Mouse (Mus musculus) erythroblast, embryonic 14.5 days (primary cell): ENCODE data around the gene Nxf3. TPM values are rescaled to one million over a fixed set of nuclear protein-coding genes. Genes with fewer than 3 reads are reported as not detected.
"Not testable (repeated sequence)": the region's sequence is repeated elsewhere in the genome, so short reads cannot be mapped to it uniquely, and the experiment has no call there.

Experiments used
- H3K27me3 ChIP-seq: 2 replicates; pipeline ENCODE4 v1.6.1; 2012; ENCODE audit warnings: inconsistent platforms; ENCODE audit not compliant: control insufficient read depth
- H3K36me3 ChIP-seq: 2 replicates; pipeline ENCODE4 v1.6.1; 2012; ENCODE audit warnings: mild to moderate bottlenecking, inconsistent platforms; ENCODE audit not compliant: control insufficient read depth
- H3K4me1 ChIP-seq: 2 replicates; pipeline ENCODE4 v1.6.1; 2012; ENCODE audit warnings: inconsistent platforms; ENCODE audit not compliant: control insufficient read depth
- H3K4me3 ChIP-seq: replicated peaks from 2 replicates; pipeline ENCODE3; 2012; ENCODE audit warnings: moderate library complexity, mild to moderate bottlenecking, inconsistent platforms
- H3K9me3 ChIP-seq: 2 replicates; pipeline ENCODE4 v1.6.1; 2012; ENCODE audit warnings: low read length, inconsistent platforms, mixed read lengths; ENCODE audit not compliant: control insufficient read depth
- GATA1 ChIP-seq: IDR thresholded peaks from 2 replicates; pipeline ENCODE4 v1.6.1; 2012; ENCODE audit warnings: low read length, inconsistent platforms, mixed read lengths
- TAL1 ChIP-seq: IDR thresholded peaks from 3 replicates; pipeline ENCODE4 v1.6.1; 2012; ENCODE audit warnings: low read length, inconsistent platforms, mixed read lengths
- polyA plus RNA-seq: library from polyadenylated mRNA; stranded (reverse); fragments of >175 nt; gene quantifications from 2 replicates; pipeline ENCODE4 v1.2.3, GENCODE M21; 2012

Gene Nxf3
- polyA plus RNA-seq, 1 experiment, result not detected

DNA sequence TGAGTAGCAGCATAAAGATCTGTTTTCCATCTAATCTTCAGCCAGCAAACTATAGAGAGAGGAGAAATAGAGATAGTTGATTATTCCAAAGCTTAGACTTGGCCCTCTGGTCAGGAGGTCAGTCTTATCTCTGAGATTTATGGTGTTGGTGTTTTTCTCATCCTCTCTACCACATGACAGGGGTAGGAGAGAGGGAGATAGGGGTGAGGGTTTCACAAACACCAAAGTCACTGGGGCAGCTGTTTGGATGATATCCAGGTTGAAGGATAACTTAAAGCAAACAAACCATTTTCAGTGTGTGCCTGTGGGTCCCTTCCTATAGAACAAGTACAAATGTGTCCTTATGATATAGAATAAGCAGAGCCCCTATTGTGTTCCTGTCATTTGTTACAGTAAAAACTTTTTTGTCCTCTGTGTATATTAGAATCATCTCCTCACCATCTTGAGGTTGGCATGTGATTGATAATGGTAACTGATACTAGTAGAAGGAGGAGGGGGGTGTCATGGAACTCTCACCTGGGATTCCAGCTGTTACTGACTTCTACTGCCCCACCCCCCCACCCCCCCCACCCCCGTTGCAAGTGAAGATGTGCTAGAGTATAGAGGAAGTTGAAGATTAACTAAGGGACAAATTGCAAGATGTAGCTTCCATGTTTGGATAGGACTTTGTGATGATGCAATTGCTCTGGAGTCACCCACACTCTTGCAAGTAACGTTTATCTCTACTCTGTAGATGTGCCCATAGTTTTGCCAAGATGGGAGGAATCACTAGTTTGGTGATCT is 7.6 kb upstream of the Nxf3 start:
- Histone ChIP-seq H3K36me3 (no peaks in the 10 kb centered on the region), H3K4me1 (no peaks in the 10 kb centered on the region), H3K27me3 (no peaks in the 10 kb centered on the region), H3K9me3 (no peaks in the 10 kb centered on the region), H3K4me3 (no peak overlapping the region)
- no peak for TF ChIP-seq GATA1
- no peak for TF ChIP-seq TAL1

DNA sequence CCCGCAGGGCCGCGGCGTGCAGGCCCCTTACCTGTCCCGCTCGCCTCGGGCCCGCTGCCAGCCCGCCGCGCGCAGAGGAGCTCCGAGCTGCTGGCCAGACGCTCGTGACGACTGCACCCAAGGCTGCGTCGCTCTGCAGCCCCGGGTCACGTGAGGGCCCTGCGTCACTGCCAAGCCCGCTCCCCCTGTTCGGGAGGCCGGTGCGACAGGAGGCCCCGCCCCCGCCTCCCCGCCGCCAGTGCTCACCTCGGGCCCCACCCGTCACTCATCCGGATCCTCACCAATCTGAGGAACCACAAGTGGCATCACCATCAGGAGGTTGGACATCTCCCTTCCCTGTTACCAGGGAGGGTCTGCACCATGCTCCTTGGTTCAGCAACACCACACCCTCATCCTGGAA is 17.0 kb downstream of the Nxf3 start, which contains the start of gene Bex2:
TSS of gene Bex2 (minus strand) at position 217 of the 400 bp plus-strand sequence.
- H3K36me3 ChIP-seq, H3K4me1 ChIP-seq, H3K9me3 ChIP-seq: not testable (repeated sequence)
- peaks cover 10% of the 10 kb centered on the region for H3K27me3 ChIP-seq
- peak within 1 kb of the TSS; percentile 32 for H3K4me3 ChIP-seq

DNA sequence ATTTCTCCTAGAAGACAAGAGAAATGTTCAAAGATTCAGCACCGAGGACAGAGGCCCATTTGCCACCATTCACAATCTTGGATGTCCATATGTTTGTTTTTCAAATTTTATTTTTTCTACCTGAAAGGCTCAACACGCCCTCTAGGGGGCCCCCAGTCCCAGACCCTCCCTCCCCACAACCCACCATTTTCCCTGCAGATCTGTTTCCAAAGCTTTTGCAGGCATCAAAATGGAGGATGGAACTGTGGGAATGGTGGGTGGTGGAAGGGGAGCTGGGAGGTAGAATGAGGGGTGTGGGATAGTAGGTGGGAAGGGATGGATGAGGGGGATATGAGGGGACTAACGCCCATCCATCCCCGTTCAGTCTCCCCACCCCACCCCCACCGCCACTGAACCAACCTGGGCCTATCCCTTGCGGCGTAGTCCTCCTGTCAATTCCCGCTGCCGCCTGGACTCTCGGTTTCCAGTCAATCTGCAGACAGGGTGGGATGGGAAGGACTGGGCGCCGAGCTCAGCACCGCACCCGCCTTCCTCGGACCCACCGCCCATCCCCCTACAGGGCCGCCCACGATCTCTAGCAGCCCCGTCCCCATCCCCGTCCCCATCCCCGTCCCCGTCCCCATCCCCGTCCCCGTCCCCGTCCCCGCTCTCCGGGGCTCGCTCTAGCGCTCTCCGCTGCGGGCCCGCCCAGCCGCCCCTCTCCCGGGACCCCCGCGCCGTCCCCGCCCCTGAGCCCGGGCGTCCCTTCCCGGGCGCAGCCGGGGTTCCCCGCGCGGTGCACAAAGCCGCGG is 17.7 kb downstream of the Nxf3 start:
- H3K27me3 ChIP-seq, result peaks cover 10% of the 10 kb centered on the region
- H3K4me1 ChIP-seq, H3K36me3 ChIP-seq, H3K9me3 ChIP-seq: not testable (repeated sequence)
- peak overlapping the region; percentile 32 for H3K4me3 ChIP-seq

DNA sequence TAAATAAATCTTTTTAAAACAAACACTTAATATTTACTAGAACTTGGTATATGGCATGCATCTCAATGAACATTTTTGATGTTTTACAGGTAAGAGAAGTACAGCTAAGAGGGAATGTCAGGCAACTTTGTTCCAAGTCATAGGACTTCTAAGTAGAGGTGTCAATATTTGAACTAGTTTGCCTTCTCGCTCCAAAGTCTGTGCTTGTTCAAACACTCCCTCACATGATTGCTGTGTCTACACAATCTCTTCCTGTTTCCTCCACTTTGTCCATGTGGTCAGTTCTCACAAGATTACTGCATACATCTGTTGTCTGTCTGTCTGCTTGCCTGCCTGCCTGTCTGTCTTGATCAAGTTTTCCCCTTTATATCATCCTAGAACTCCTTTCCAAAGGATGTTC is 24.4 kb downstream of the Nxf3 start:
- no peak for TF ChIP-seq GATA1
- no peaks in the 10 kb centered on the region for H3K27me3 ChIP-seq
- no peaks in the 10 kb centered on the region for H3K36me3 ChIP-seq
- no peaks in the 10 kb centered on the region for H3K4me1 ChIP-seq
- no peak overlapping the region for H3K4me3 ChIP-seq
- H3K9me3 ChIP-seq, result no peaks in the 10 kb centered on the region

DNA sequence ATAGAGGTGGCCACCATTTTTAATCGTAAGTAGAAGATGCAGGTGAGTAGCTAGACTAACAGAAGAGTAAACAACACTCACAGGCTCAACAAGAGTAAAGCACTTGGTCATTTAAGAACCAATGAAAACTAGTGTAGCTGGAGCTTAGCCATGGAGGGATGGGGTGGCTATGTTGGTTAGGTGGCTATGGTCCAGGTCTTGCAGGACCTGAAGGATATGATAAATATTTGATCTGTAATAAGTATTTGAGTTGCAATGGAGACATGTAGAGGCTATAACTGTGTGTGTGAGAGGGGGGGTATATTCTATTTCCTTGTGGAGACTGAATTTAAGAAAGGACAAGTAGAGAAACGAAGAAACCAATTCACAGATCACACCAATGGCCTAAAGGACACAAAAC is 33.8 kb downstream of the Nxf3 start:
- no peak overlapping the region for H3K4me3 ChIP-seq
- no peaks in the 10 kb centered on the region for H3K36me3 ChIP-seq
- no peak for TF ChIP-seq TAL1
- TF ChIP-seq GATA1, result no peak
- no peaks in the 10 kb centered on the region for H3K9me3 ChIP-seq
- H3K4me1 ChIP-seq, result no peaks in the 10 kb centered on the region
- no peaks in the 10 kb centered on the region for H3K27me3 ChIP-seq

DNA sequence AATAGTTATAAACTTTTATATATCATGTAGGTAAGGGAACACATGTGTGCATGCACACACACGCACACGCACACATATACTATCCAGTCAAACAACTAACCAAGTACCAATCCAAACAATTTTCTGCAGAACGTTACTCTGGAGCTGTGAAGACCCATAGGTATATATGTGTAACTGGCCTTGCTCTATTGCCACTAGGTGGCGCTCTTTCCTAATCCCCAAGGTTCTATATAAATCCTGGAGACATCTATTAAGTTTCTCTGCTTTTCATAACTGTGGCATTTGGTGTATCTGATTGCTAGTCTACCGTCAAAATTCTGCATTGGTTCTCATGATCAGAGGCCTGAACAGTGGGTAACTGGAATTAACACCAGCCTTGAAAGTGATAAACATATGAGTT is 37.5 kb downstream of the Nxf3 start:
- no peaks in the 10 kb centered on the region for H3K27me3 ChIP-seq
- H3K9me3 ChIP-seq, result no peaks in the 10 kb centered on the region
- H3K36me3 ChIP-seq, result no peaks in the 10 kb centered on the region
- H3K4me3 ChIP-seq, result no peak overlapping the region
- no peaks in the 10 kb centered on the region for H3K4me1 ChIP-seq
- no peak for TF ChIP-seq GATA1
- TF ChIP-seq TAL1, result no peak

DNA sequence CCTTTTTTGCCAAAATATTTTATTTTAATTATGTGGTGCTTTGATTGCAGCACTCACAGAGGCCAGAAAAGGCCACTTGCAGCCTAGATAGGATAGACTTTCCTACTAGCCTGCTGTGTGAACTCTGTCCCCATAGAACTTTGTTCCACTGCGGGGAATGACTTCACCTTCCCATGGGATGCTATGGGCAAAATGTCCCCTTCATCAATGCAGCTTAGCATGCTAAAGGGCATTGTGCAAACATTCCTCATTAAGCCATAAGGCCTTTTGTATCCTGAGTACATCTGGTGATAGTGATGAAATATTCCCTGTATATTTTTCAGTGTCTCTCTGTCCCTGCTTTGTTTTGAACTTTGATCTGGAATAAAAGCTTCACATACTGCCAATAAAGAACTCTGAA is 41.3 kb downstream of the Nxf3 start:
- TF ChIP-seq GATA1 (no peak), TAL1 (no peak)
- H3K4me1 ChIP-seq, result no peaks in the 10 kb centered on the region
- H3K4me3 ChIP-seq, result no peak overlapping the region
- H3K36me3 ChIP-seq, result no peaks in the 10 kb centered on the region
- no peaks in the 10 kb centered on the region for H3K27me3 ChIP-seq
- H3K9me3 ChIP-seq, result no peaks in the 10 kb centered on the region

DNA sequence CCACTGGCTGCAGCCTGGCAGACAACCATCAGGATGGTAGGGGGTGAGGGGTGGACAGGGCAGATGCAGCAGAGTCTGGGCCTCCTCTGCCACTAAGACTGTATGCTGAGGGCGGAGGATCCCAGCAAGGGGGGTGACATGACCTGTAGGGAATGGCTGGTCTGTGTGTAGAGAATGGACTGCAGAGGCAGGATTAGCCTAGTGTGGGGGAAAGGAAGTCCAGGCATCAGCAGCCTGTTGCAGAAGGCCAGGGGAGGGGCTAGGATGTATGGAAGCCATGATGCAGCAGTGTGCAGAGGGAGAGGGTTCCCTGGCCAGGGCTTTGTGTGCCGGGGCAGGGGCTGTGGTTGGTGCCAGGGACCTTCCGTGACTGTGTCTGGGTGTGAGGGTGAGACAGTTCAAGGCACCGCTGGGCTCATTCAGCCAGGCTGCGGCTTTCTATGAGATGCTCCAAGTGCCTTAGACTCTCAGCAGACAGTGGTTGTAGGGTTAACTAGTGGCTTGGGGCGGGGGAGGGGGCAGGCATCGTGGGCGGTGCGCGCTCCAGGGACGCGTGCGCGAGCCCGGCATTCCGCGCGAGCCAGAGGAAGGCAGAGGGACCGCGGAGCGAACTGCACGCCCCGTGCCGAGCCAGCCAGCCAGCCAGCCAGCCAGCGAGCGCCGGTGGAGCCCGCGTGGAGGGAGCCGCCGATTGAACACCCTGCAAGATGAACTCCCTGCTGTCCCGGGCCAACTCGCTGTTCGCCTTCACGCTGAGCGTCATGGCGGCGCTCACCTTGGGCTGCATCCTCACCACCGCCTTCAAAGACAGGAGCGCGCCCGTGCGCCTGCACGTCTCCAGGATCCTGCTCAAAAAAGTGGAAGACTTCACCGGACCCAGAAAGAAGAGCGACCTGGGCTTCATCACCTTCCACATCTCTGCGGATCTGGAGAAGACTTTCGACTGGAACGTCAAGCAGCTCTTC is 52.0 kb downstream of the Nxf3 start, which contains the start of gene Arxes1:
TSS of gene Arxes1 (plus strand) at position 569 of the 965 bp plus-strand sequence.
- not testable (repeated sequence) for H3K9me3 ChIP-seq, H3K36me3 ChIP-seq, H3K4me1 ChIP-seq, H3K27me3 ChIP-seq, H3K4me3 ChIP-seq

DNA sequence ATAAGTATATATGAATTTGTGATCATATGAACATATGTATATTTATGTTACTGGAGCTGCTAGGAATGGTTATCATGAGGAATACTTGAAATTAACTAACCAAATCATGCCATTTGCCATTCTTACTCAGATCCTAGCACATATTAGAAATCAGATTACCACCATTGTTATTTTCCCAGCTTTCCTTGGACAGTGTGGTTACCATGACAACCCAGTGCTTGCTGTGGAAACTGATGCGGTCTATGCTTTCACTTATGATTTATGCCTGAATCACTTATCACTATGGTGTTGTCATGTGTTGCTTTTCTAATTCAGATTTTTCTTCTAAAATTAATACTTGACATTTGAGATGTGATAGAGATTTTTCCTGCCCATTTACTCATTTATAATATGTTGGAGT is 54.7 kb downstream of the Nxf3 start:
- peaks cover 8% of the 10 kb centered on the region for H3K27me3 ChIP-seq
- TF ChIP-seq TAL1 (no peak), GATA1 (no peak)
- no peak overlapping the region for H3K4me3 ChIP-seq
- H3K9me3 ChIP-seq, result no peaks in the 10 kb centered on the region
- H3K4me1 ChIP-seq, result no peaks in the 10 kb centered on the region
- no peaks in the 10 kb centered on the region for H3K36me3 ChIP-seq

Other genes with a start within 250 kb of the Nxf3 start
- gene Gprasp2, start 246.2 kb downstream of the Nxf3 start, polyA plus RNA-seq, result 0.23 TPM in 1 of 2 replicates, not detected in the other
- gene Arxes2, start 91.4 kb downstream of the Nxf3 start, polyA plus RNA-seq, result 0.11 TPM in 1 of 2 replicates, not detected in the other
- gene Arxes1, start 51.9 kb downstream of the Nxf3 start, polyA plus RNA-seq, result 0.06 TPM in 1 of 2 replicates, not detected in the other
- gene Bex2, start 17.0 kb downstream of the Nxf3 start, polyA plus RNA-seq, result 0.30 and 0.33 TPM in 2 replicates
- gene Bex4, start 53.7 kb upstream of the Nxf3 start, polyA plus RNA-seq, result 4.2 and 7.0 TPM in 2 replicates
- gene Tceal8, start 87.1 kb upstream of the Nxf3 start, polyA plus RNA-seq, result 5.7 and 10.2 TPM in 2 replicates
- 0.03 and 0.04 TPM in 2 replicates for gene Tceal5, start 118.6 kb upstream of the Nxf3 start, polyA plus RNA-seq
- not detected in 2 replicates for gene Tceal7, start 129.5 kb upstream of the Nxf3 start, polyA plus RNA-seq
- gene Bex1, start 130.3 kb upstream of the Nxf3 start, polyA plus RNA-seq, result 0.73 and 1.5 TPM in 2 replicates
- 12.6 and 15.6 TPM in 2 replicates for gene Tceal9, start 159.8 kb upstream of the Nxf3 start, polyA plus RNA-seq
- 24.1 and 28.3 TPM in 2 replicates for gene Bex3, start 185.0 kb upstream of the Nxf3 start, polyA plus RNA-seq